Mouse (Mus musculus) limb, embryonic 12.5 days (tissue): Measurements from ENCODE around the gene Txndc15. TPM values are rescaled to one million over a fixed set of nuclear protein-coding genes. Genes with fewer than 3 reads are reported as not detected.
"Not testable (repeated sequence)": the region's sequence is repeated elsewhere in the genome, so short reads cannot be mapped to it uniquely, and the experiment has no call there.

ENCODE experiments used
- ATAC-seq: fragments of 200-750 bp; cut with Nextera tagmentation; 2 replicates; pipeline ENCODE4 v1.8.0; 2017; ENCODE audit warnings: low read depth, moderate TSS enrichment; ENCODE audit not compliant: insufficient number of reproducible peaks, insufficient read depth, low FRiP score, low TSS enrichment
- H3K27ac ChIP-seq: fragments of 300-500 bp; sonication (generic); 2 replicates; pipeline ENCODE4 v1.5.1; 2016; ENCODE audit warnings: mild to moderate bottlenecking, moderate library complexity
- H3K27me3 ChIP-seq: fragments of 300-500 bp; sonication (generic); 2 replicates; pipeline ENCODE4 v1.6.1; 2016; ENCODE audit warnings: mild to moderate bottlenecking, moderate library complexity
- H3K36me3 ChIP-seq: fragments of 300-500 bp; sonication (generic); 2 replicates; pipeline ENCODE4 v1.6.1; 2016; ENCODE audit warnings: mild to moderate bottlenecking, moderate library complexity
- H3K4me1 ChIP-seq: fragments of 300-500 bp; sonication (generic); replicated peaks from 2 replicates; pipeline ENCODE4 v1.6.1; 2016
- H3K4me2 ChIP-seq: fragments of 300-500 bp; sonication (generic); 2 replicates; pipeline ENCODE4 v1.6.1; 2016; ENCODE audit warnings: mild to moderate bottlenecking, moderate library complexity
- H3K4me3 ChIP-seq: fragments of 300-500 bp; sonication (generic); replicated peaks from 2 replicates; pipeline ENCODE4 v1.5.1; 2016; ENCODE audit warnings: mild to moderate bottlenecking
- H3K9ac ChIP-seq: fragments of 300-500 bp; sonication (generic); replicated peaks from 2 replicates; pipeline ENCODE4 v1.6.1; 2016; ENCODE audit warnings: mild to moderate bottlenecking, moderate library complexity
- H3K9me3 ChIP-seq: fragments of 300-500 bp; sonication (generic); 2 replicates; pipeline ENCODE4 v1.6.1; 2016; ENCODE audit warnings: mild to moderate bottlenecking, moderate library complexity
- WGBS: fragments of 180-500 bp; shearing (Covaris S2); methylation state at CpG from one replicate; pipeline ENCODE4 v1.1.7; 2016; 5-methylcytosine and 5-hydroxymethylcytosine counted together
- polyA plus RNA-seq: library from polyadenylated mRNA; unstranded; fragments of >200 nt; fragmentation: Nextera tagmentation; extraction: Ambion mirVana; gene quantifications from 2 replicates; pipeline ENCODE4 v1.2.1, GENCODE M21; 2016

The Txndc15 gene
- polyA plus RNA-seq, 1 experiment from 2014 or later, result 95.8 TPM

GRCm38 (mm10) chr13:55694110-55694509 lies 20.3 kb upstream of the Txndc15 start:
- peak overlapping the region; percentile 99 for H3K27ac ChIP-seq
- peak overlapping the region; percentile 78 for H3K4me2 ChIP-seq
- H3K9ac ChIP-seq, result peak overlapping the region; percentile 100
- no peaks in the 10 kb centered on the region for H3K9me3 ChIP-seq
- no peak for ATAC-seq
- H3K4me1 ChIP-seq, result peaks cover 16% of the 10 kb centered on the region
- peak overlapping the region; percentile 100 for H3K4me3 ChIP-seq
- H3K36me3 ChIP-seq, result peaks cover 12% of the 10 kb centered on the region
- no peaks in the 10 kb centered on the region for H3K27me3 ChIP-seq
- 9% methylated on average over 8 of the region's 8 CpGs for WGBS

- H3K4me2 ChIP-seq, H3K27ac ChIP-seq, H3K4me3 ChIP-seq, H3K9me3 ChIP-seq, H3K27me3 ChIP-seq, H3K9ac ChIP-seq, ATAC-seq: not testable (repeated sequence)
- H3K4me1 ChIP-seq, result peaks cover 16% of the 10 kb centered on the region
- WGBS, result 100% methylated on average over 1 of the region's 3 CpGs
- H3K36me3 ChIP-seq, result peaks cover 31% of the 10 kb centered on the region
These were observed 18.5 kb upstream of the Txndc15 start for GRCm38 (mm10) chr13:55695989-55696388.

GRCm38 (mm10) chr13:55704301-55704700 lies 10.1 kb upstream of the Txndc15 start:
- no peak overlapping the region for H3K4me2 ChIP-seq
- H3K36me3 ChIP-seq, result peaks cover 71% of the 10 kb centered on the region
- peaks cover 10% of the 10 kb centered on the region for H3K9me3 ChIP-seq
- no peak overlapping the region for H3K4me3 ChIP-seq
- no peak for ATAC-seq
- H3K27me3 ChIP-seq, result no peaks in the 10 kb centered on the region
- 86% methylated on average over 4 of the region's 4 CpGs for WGBS
- peaks cover 13% of the 10 kb centered on the region for H3K4me1 ChIP-seq
- no peak overlapping the region for H3K9ac ChIP-seq
- no peak overlapping the region for H3K27ac ChIP-seq

GRCm38 (mm10) chr13:55712846-55713245 lies 1.6 kb upstream of the Txndc15 start:
- ATAC-seq, result no peak
- H3K4me1 ChIP-seq, result peaks cover 36% of the 10 kb centered on the region
- 96% methylated on average over 3 of the region's 3 CpGs for WGBS
- peaks cover 2% of the 10 kb centered on the region for H3K36me3 ChIP-seq
- no peak overlapping the region for H3K9ac ChIP-seq
- no peaks in the 10 kb centered on the region for H3K9me3 ChIP-seq
- no peak overlapping the region for H3K4me3 ChIP-seq
- no peak overlapping the region for H3K27ac ChIP-seq
- no peak overlapping the region for H3K4me2 ChIP-seq
- H3K27me3 ChIP-seq, result no peaks in the 10 kb centered on the region

- ATAC-seq, result no peak
- Histone ChIP-seq H3K27me3 (no peaks in the 10 kb centered on the region), H3K4me1 (peaks cover 14% of the 10 kb centered on the region), H3K9ac (peak overlapping the region; percentile 95), H3K36me3 (peaks cover 25% of the 10 kb centered on the region), H3K4me2 (peak overlapping the region; percentile 53), H3K27ac (peak overlapping the region; percentile 92), H3K4me3 (peak overlapping the region; percentile 95), H3K9me3 (no peaks in the 10 kb centered on the region)
- 9% methylated on average over 5 of the region's 5 CpGs for WGBS
These were observed 690 bp downstream of the Txndc15 start for GRCm38 (mm10) chr13:55715167-55715512.

- peaks cover 32% of the 10 kb centered on the region for H3K36me3 ChIP-seq
- ATAC-seq, result no peak
- H3K9ac ChIP-seq, result no peak overlapping the region
- H3K27me3 ChIP-seq, result no peaks in the 10 kb centered on the region
- H3K4me2 ChIP-seq, result peak overlapping the region; percentile 53; the same call in 1 of the 2 replicates
- H3K4me3 ChIP-seq, result peak overlapping the region; percentile 95; the same call in 1 of the 2 replicates
- no peak overlapping the region for H3K27ac ChIP-seq
- H3K4me1 ChIP-seq, result peaks cover 11% of the 10 kb centered on the region
- WGBS, result 75% methylated on average over 7 of the region's 7 CpGs
- H3K9me3 ChIP-seq, result no peaks in the 10 kb centered on the region
These were observed 1.6 kb downstream of the Txndc15 start for GRCm38 (mm10) chr13:55715908-55716510.

GRCm38 (mm10) chr13:55721516-55721915 lies 7.1 kb downstream of the Txndc15 start:
- Histone ChIP-seq H3K4me2 (no peak overlapping the region), H3K9me3 (no peaks in the 10 kb centered on the region), H3K36me3 (peaks cover 83% of the 10 kb centered on the region), H3K4me3 (no peak overlapping the region), H3K9ac (no peak overlapping the region), H3K27me3 (no peaks in the 10 kb centered on the region), H3K27ac (no peak overlapping the region), H3K4me1 (peaks cover 2% of the 10 kb centered on the region; the same call in 1 of the 2 replicates)
- no peak for ATAC-seq
- 84% methylated on average over 8 of the region's 8 CpGs for WGBS

- Histone ChIP-seq H3K9ac (no peak overlapping the region), H3K27me3 (no peaks in the 10 kb centered on the region), H3K4me3 (no peak overlapping the region), H3K9me3 (no peaks in the 10 kb centered on the region), H3K4me2 (no peak overlapping the region), H3K4me1 (no peaks in the 10 kb centered on the region; the same call in 1 of the 2 replicates), H3K27ac (no peak overlapping the region), H3K36me3 (peaks cover 83% of the 10 kb centered on the region)
- ATAC-seq, result no peak
- 94% methylated on average over 2 of the region's 2 CpGs for WGBS
These were observed 7.5 kb downstream of the Txndc15 start for GRCm38 (mm10) chr13:55721995-55722394.

- H3K27me3 ChIP-seq, result no peaks in the 10 kb centered on the region
- ATAC-seq, result no peak
- peak overlapping the region; percentile 99 for H3K27ac ChIP-seq
- no peaks in the 10 kb centered on the region for H3K4me1 ChIP-seq
- H3K9ac ChIP-seq, result peak overlapping the region; percentile 85
- H3K9me3 ChIP-seq, result no peaks in the 10 kb centered on the region
- peak overlapping the region; percentile 58 for H3K4me2 ChIP-seq
- 5% methylated on average over 4 of the region's 4 CpGs for WGBS
- H3K36me3 ChIP-seq, result peaks cover 44% of the 10 kb centered on the region
- peak overlapping the region; percentile 58 for H3K4me3 ChIP-seq
These were observed 12.2 kb downstream of the Txndc15 start for GRCm38 (mm10) chr13:55726598-55727119.

GRCm38 (mm10) chr13:55727120-55727838 lies 12.8 kb downstream of the Txndc15 start, which contains the start of gene Pcbd2:
Pcbd2 (plus strand) TSS chr13:55727368.
- no peaks in the 10 kb centered on the region for H3K27me3 ChIP-seq
- ATAC-seq, result peak; percentile 73
- no peaks in the 10 kb centered on the region for H3K9me3 ChIP-seq
- H3K9ac ChIP-seq, result peak within 1 kb of the TSS; percentile 85
- under 1% methylated on average over 73 of the region's 73 CpGs for WGBS
- H3K36me3 ChIP-seq, result peaks cover 39% of the 10 kb centered on the region
- H3K4me2 ChIP-seq, result peak within 1 kb of the TSS; percentile 58
- H3K4me3 ChIP-seq, result peak within 1 kb of the TSS; percentile 58
- peak within 1 kb of the TSS; percentile 99 for H3K27ac ChIP-seq
- H3K4me1 ChIP-seq, result no peaks in the 10 kb centered on the region

GRCm38 (mm10) chr13:55727839-55728238 lies 13.4 kb downstream of the Txndc15 start:
- H3K4me2 ChIP-seq, result peak overlapping the region; percentile 58
- H3K27me3 ChIP-seq, result no peaks in the 10 kb centered on the region
- H3K4me3 ChIP-seq, result peak overlapping the region; percentile 58
- no peaks in the 10 kb centered on the region for H3K4me1 ChIP-seq
- H3K9me3 ChIP-seq, result no peaks in the 10 kb centered on the region
- peaks cover 35% of the 10 kb centered on the region for H3K36me3 ChIP-seq
- 2% methylated on average over 19 of the region's 19 CpGs for WGBS
- H3K9ac ChIP-seq, result peak overlapping the region; percentile 85
- no peak for ATAC-seq
- H3K27ac ChIP-seq, result peak overlapping the region; percentile 99
